Mouse (Mus musculus): Measurements from ENCODE around the gene Gm1043. TPM values are rescaled to one million over a fixed set of nuclear protein-coding genes. Genes with fewer than 3 reads are reported as not detected.

The Gm1043 gene
- polyA plus RNA-seq, 2 experiments, result 0.96 TPM; not detected in 1

- H3K4me1 ChIP-seq (ENCODE audit: control insufficient read depth, insufficient read depth, low read length), result no peaks in the 10 kb centered on the region
- H3K4me3 ChIP-seq (replicated peaks; ENCODE audit: low read length), result no peak overlapping the region
- DNase-seq (ENCODE audit: low spot score) (no peak), ATAC-seq (ENCODE audit: low FRiP score, low read depth) (no peak)
- H3K36me3 ChIP-seq (ENCODE audit: control insufficient read depth, insufficient read depth, low read length), result no peaks in the 10 kb centered on the region
- H3K27ac ChIP-seq (replicated peaks; ENCODE audit: low read depth, low read length), result no peak overlapping the region
- TF ChIP-seq POLR2A (IDR thresholded peaks at IDR 0.05; ENCODE audit: borderline replicate concordance, extremely low read depth, insufficient read depth, insufficient read length), result no peak
- H3K9ac ChIP-seq (ENCODE audit: low read depth, low read length, severe bottlenecking), result no peak overlapping the region
- H3K9me3 ChIP-seq (ENCODE audit: control insufficient read depth, low read length), result no peaks in the 10 kb centered on the region
- WGBS, result 56% methylated on average over 2 of the region's 2 CpGs
- H3K27me3 ChIP-seq (ENCODE audit: control insufficient read depth, insufficient read depth, low read length), result no peaks in the 10 kb centered on the region
- H3K4me2 ChIP-seq (replicated peaks; ENCODE audit: low read depth, low read length, severe bottlenecking), result no peak overlapping the region
Observed at GRCm38 (mm10) chr5:37206364-37206763, 121.2 kb downstream of the Gm1043 start.

- H3K27me3 ChIP-seq (ENCODE audit: control insufficient read depth, insufficient read depth, low read length), result no peaks in the 10 kb centered on the region
- H3K9me3 ChIP-seq (ENCODE audit: control insufficient read depth, low read length), result no peaks in the 10 kb centered on the region
- no peaks in the 10 kb centered on the region for H3K4me1 ChIP-seq (ENCODE audit: control insufficient read depth, insufficient read depth, low read length)
- WGBS, result 83% methylated on average over 9 of the region's 9 CpGs
- DNase-seq (ENCODE audit: low spot score), result no peak
- no peak for TF ChIP-seq POLR2A (IDR thresholded peaks at IDR 0.05; ENCODE audit: borderline replicate concordance, extremely low read depth, insufficient read depth, insufficient read length)
- H3K4me3 ChIP-seq (replicated peaks; ENCODE audit: low read length), result no peak overlapping the region
- no peak overlapping the region for H3K9ac ChIP-seq (ENCODE audit: low read depth, low read length, severe bottlenecking)
- H3K4me2 ChIP-seq (replicated peaks; ENCODE audit: low read depth, low read length, severe bottlenecking), result no peak overlapping the region
- no peak overlapping the region for H3K27ac ChIP-seq (replicated peaks; ENCODE audit: low read depth, low read length)
- no peaks in the 10 kb centered on the region for H3K36me3 ChIP-seq (ENCODE audit: control insufficient read depth, insufficient read depth, low read length)
- no peak for ATAC-seq (ENCODE audit: low FRiP score, low read depth)
Observed at GRCm38 (mm10) chr5:37212938-37213708, 128.0 kb downstream of the Gm1043 start.

- Histone ChIP-seq H3K4me3 (replicated peaks; ENCODE audit: low read length) (no peak overlapping the region), H3K36me3 (ENCODE audit: control insufficient read depth, insufficient read depth, low read length) (no peaks in the 10 kb centered on the region), H3K27me3 (ENCODE audit: control insufficient read depth, insufficient read depth, low read length) (no peaks in the 10 kb centered on the region), H3K9ac (ENCODE audit: low read depth, low read length, severe bottlenecking) (no peak overlapping the region), H3K4me2 (replicated peaks; ENCODE audit: low read depth, low read length, severe bottlenecking) (no peak overlapping the region), H3K27ac (replicated peaks; ENCODE audit: low read depth, low read length) (no peak overlapping the region), H3K9me3 (ENCODE audit: control insufficient read depth, low read length) (no peaks in the 10 kb centered on the region), H3K4me1 (ENCODE audit: control insufficient read depth, insufficient read depth, low read length) (no peaks in the 10 kb centered on the region)
- TF ChIP-seq POLR2A (IDR thresholded peaks at IDR 0.05; ENCODE audit: borderline replicate concordance, extremely low read depth, insufficient read depth, insufficient read length), result no peak
- ATAC-seq (ENCODE audit: low FRiP score, low read depth), result no peak
- 70% methylated on average over 4 of the region's 4 CpGs for WGBS
- DNase-seq (ENCODE audit: low spot score), result no peak
Observed at GRCm38 (mm10) chr5:37213709-37214103, 128.5 kb downstream of the Gm1043 start.

DNA sequence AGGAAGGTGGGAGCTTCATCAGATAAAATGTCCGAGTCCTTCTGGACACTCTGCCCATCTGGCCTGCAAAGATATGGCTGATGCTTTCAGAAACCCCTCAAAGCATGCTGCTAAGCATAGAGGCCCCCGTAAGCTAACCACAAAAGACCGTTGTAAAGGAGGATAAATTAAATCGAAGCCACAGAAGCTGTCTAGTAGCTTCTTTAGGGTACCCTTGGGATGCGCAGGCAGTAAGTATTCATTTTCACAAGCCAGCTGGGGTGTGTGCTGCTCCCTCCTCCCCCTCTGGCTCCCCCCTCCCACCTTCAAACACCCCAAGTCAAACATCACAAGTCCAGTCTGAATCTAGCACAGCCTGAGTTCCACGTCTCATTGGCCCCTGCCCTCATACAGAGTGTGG is 129.4 kb downstream of the Gm1043 start:
- no peaks in the 10 kb centered on the region for H3K9me3 ChIP-seq (ENCODE audit: control insufficient read depth, low read length)
- no peaks in the 10 kb centered on the region for H3K27me3 ChIP-seq (ENCODE audit: control insufficient read depth, insufficient read depth, low read length)
- no peaks in the 10 kb centered on the region for H3K36me3 ChIP-seq (ENCODE audit: control insufficient read depth, insufficient read depth, low read length)
- no peak for TF ChIP-seq POLR2A (IDR thresholded peaks at IDR 0.05; ENCODE audit: borderline replicate concordance, extremely low read depth, insufficient read depth, insufficient read length)
- ATAC-seq (ENCODE audit: low FRiP score, low read depth), result no peak
- DNase-seq (ENCODE audit: low spot score), result no peak
- H3K4me3 ChIP-seq (replicated peaks; ENCODE audit: low read length), result no peak overlapping the region
- no peak overlapping the region for H3K9ac ChIP-seq (ENCODE audit: low read depth, low read length, severe bottlenecking)
- H3K4me2 ChIP-seq (replicated peaks; ENCODE audit: low read depth, low read length, severe bottlenecking), result no peak overlapping the region
- no peaks in the 10 kb centered on the region for H3K4me1 ChIP-seq (ENCODE audit: control insufficient read depth, insufficient read depth, low read length)
- 64% methylated on average over 6 of the region's 6 CpGs for WGBS
- no peak overlapping the region for H3K27ac ChIP-seq (replicated peaks; ENCODE audit: low read depth, low read length)

- Histone ChIP-seq H3K4me3 (replicated peaks; ENCODE audit: low read length) (no peak overlapping the region), H3K36me3 (ENCODE audit: control insufficient read depth, insufficient read depth, low read length) (no peaks in the 10 kb centered on the region), H3K27ac (replicated peaks; ENCODE audit: low read depth, low read length) (no peak overlapping the region), H3K4me1 (ENCODE audit: control insufficient read depth, insufficient read depth, low read length) (no peaks in the 10 kb centered on the region), H3K9ac (ENCODE audit: low read depth, low read length, severe bottlenecking) (no peak overlapping the region), H3K9me3 (ENCODE audit: control insufficient read depth, low read length) (no peaks in the 10 kb centered on the region), H3K4me2 (replicated peaks; ENCODE audit: low read depth, low read length, severe bottlenecking) (no peak overlapping the region), H3K27me3 (ENCODE audit: control insufficient read depth, insufficient read depth, low read length) (no peaks in the 10 kb centered on the region)
- WGBS, result 87% methylated on average over 7 of the region's 7 CpGs
- ATAC-seq (ENCODE audit: low FRiP score, low read depth), result no peak
- DNase-seq (ENCODE audit: low spot score), result no peak
- TF ChIP-seq POLR2A (IDR thresholded peaks at IDR 0.05; ENCODE audit: borderline replicate concordance, extremely low read depth, insufficient read depth, insufficient read length), result no peak
Observed at GRCm38 (mm10) chr5:37215276-37215675, 130.1 kb downstream of the Gm1043 start.
